Mouse (Mus musculus): ENCODE measurements around the gene Cpne6. TPM values are rescaled to one million over a fixed set of nuclear protein-coding genes. Genes with fewer than 3 reads are reported as not detected.

The Cpne6 gene
- not detected for polyA plus RNA-seq (2014; fragmentation: Illumina TruSeq; extraction: RNeasy Lipid Tissue Mini Kit (QIAGEN cat#74804); ENCODE audit: low replicate concordance)

GRCm38 (mm10) chr14:55510125-55510731 is at the start of gene Cpne6:
TSS of gene Cpne6 (plus strand) at chr14:55510445.

GRCm38 (mm10) chr14:55478651-55479599 is 31.3 kb upstream of the Cpne6 start, which contains the start of gene Dhrs4:
TSS of gene Dhrs4 (plus strand) at chr14:55478758.

GRCm38 (mm10) chr14:55490361-55491201 is 19.7 kb upstream of the Cpne6 start, which contains the start of gene Carmil3:
TSS of gene Carmil3 (plus strand) at chr14:55490651.

GRCm38 (mm10) chr14:55524785-55525184 is 14.5 kb downstream of the Cpne6 start, which contains the start of gene Nrl:
TSS of gene Nrl (minus strand) at chr14:55524981.

GRCm38 (mm10) chr14:55540067-55540786 is 30.0 kb downstream of the Cpne6 start, which contains the start of gene Pck2:
TSS of gene Pck2 (plus strand) at chr14:55540266.

GRCm38 (mm10) chr14:55559799-55560201 is 49.6 kb downstream of the Cpne6 start, which contains the start of gene Dcaf11:
TSS of gene Dcaf11 (plus strand) at chr14:55560006.

GRCm38 (mm10) chr14:55560202-55561073 is 50.2 kb downstream of the Cpne6 start, which contains the start of gene A730061H03Rik:
TSS of gene A730061H03Rik (minus strand) at chr14:55560406.

Other genes starting within 250 kb of the Cpne6 start
- gene Dhrs4, start 31.7 kb upstream of the Cpne6 start, polyA plus RNA-seq (2014; fragmentation: Illumina TruSeq; extraction: RNeasy Lipid Tissue Mini Kit (QIAGEN cat#74804); ENCODE audit: low replicate concordance): 120 TPM
- not detected for gene Carmil3, start 19.8 kb upstream of the Cpne6 start, polyA plus RNA-seq (2014; fragmentation: Illumina TruSeq; extraction: RNeasy Lipid Tissue Mini Kit (QIAGEN cat#74804); ENCODE audit: low replicate concordance)
- not detected for gene Nrl, start 14.5 kb downstream of the Cpne6 start, polyA plus RNA-seq (2014; fragmentation: Illumina TruSeq; extraction: RNeasy Lipid Tissue Mini Kit (QIAGEN cat#74804); ENCODE audit: low replicate concordance)
- gene Pck2, start 29.8 kb downstream of the Cpne6 start, polyA plus RNA-seq (2014; fragmentation: Illumina TruSeq; extraction: RNeasy Lipid Tissue Mini Kit (QIAGEN cat#74804); ENCODE audit: low replicate concordance): 3.2 TPM
- gene Dcaf11, start 49.6 kb downstream of the Cpne6 start, polyA plus RNA-seq (2014; fragmentation: Illumina TruSeq; extraction: RNeasy Lipid Tissue Mini Kit (QIAGEN cat#74804); ENCODE audit: low replicate concordance): 15.6 TPM
- gene A730061H03Rik, start 50.0 kb downstream of the Cpne6 start, polyA plus RNA-seq (2014; fragmentation: Illumina TruSeq; extraction: RNeasy Lipid Tissue Mini Kit (QIAGEN cat#74804); ENCODE audit: low replicate concordance): not detected
- not detected for gene Fitm1, start 65.2 kb downstream of the Cpne6 start, polyA plus RNA-seq (2014; fragmentation: Illumina TruSeq; extraction: RNeasy Lipid Tissue Mini Kit (QIAGEN cat#74804); ENCODE audit: low replicate concordance)
- 223 TPM for gene Psme1, start 67.7 kb downstream of the Cpne6 start, polyA plus RNA-seq (2014; fragmentation: Illumina TruSeq; extraction: RNeasy Lipid Tissue Mini Kit (QIAGEN cat#74804); ENCODE audit: low replicate concordance)
- 10.6 TPM for gene Emc9, start 74.9 kb downstream of the Cpne6 start, polyA plus RNA-seq (2014; fragmentation: Illumina TruSeq; extraction: RNeasy Lipid Tissue Mini Kit (QIAGEN cat#74804); ENCODE audit: low replicate concordance)
- gene Psme2, start 80.7 kb downstream of the Cpne6 start, polyA plus RNA-seq (2014; fragmentation: Illumina TruSeq; extraction: RNeasy Lipid Tissue Mini Kit (QIAGEN cat#74804); ENCODE audit: low replicate concordance): 276 TPM
- 4.8 TPM for gene Rnf31, start 81.3 kb downstream of the Cpne6 start, polyA plus RNA-seq (2014; fragmentation: Illumina TruSeq; extraction: RNeasy Lipid Tissue Mini Kit (QIAGEN cat#74804); ENCODE audit: low replicate concordance)
- 60.3 TPM for gene Irf9, start 93.1 kb downstream of the Cpne6 start, polyA plus RNA-seq (2014; fragmentation: Illumina TruSeq; extraction: RNeasy Lipid Tissue Mini Kit (QIAGEN cat#74804); ENCODE audit: low replicate concordance)
- gene Rec8, start 107.6 kb downstream of the Cpne6 start, polyA plus RNA-seq (2014; fragmentation: Illumina TruSeq; extraction: RNeasy Lipid Tissue Mini Kit (QIAGEN cat#74804); ENCODE audit: low replicate concordance): 2.0 TPM
- 1.1 TPM for gene Ipo4, start 125.5 kb downstream of the Cpne6 start, polyA plus RNA-seq (2014; fragmentation: Illumina TruSeq; extraction: RNeasy Lipid Tissue Mini Kit (QIAGEN cat#74804); ENCODE audit: low replicate concordance)
- 0.89 TPM for gene Gm49378, start 127.5 kb downstream of the Cpne6 start, polyA plus RNA-seq (2014; fragmentation: Illumina TruSeq; extraction: RNeasy Lipid Tissue Mini Kit (QIAGEN cat#74804); ENCODE audit: low replicate concordance)
- 46.5 TPM for gene Tm9sf1, start 133.4 kb downstream of the Cpne6 start, polyA plus RNA-seq (2014; fragmentation: Illumina TruSeq; extraction: RNeasy Lipid Tissue Mini Kit (QIAGEN cat#74804); ENCODE audit: low replicate concordance)
- gene Tssk4, start 139.7 kb downstream of the Cpne6 start, polyA plus RNA-seq (2014; fragmentation: Illumina TruSeq; extraction: RNeasy Lipid Tissue Mini Kit (QIAGEN cat#74804); ENCODE audit: low replicate concordance): not detected
- 29.1 TPM for gene Mdp1, start 150.1 kb downstream of the Cpne6 start, polyA plus RNA-seq (2014; fragmentation: Illumina TruSeq; extraction: RNeasy Lipid Tissue Mini Kit (QIAGEN cat#74804); ENCODE audit: low replicate concordance)
- gene Gmpr2, start 161.5 kb downstream of the Cpne6 start, polyA plus RNA-seq (2014; fragmentation: Illumina TruSeq; extraction: RNeasy Lipid Tissue Mini Kit (QIAGEN cat#74804); ENCODE audit: low replicate concordance): 19.7 TPM
- 16.8 TPM for gene Nedd8, start 161.7 kb downstream of the Cpne6 start, polyA plus RNA-seq (2014; fragmentation: Illumina TruSeq; extraction: RNeasy Lipid Tissue Mini Kit (QIAGEN cat#74804); ENCODE audit: low replicate concordance)
- gene Tinf2, start 171.4 kb downstream of the Cpne6 start, polyA plus RNA-seq (2014; fragmentation: Illumina TruSeq; extraction: RNeasy Lipid Tissue Mini Kit (QIAGEN cat#74804); ENCODE audit: low replicate concordance): 15.6 TPM
- gene Tgm1, start 203.5 kb downstream of the Cpne6 start, polyA plus RNA-seq (2014; fragmentation: Illumina TruSeq; extraction: RNeasy Lipid Tissue Mini Kit (QIAGEN cat#74804); ENCODE audit: low replicate concordance): not detected
- gene Rabggta, start 211.8 kb downstream of the Cpne6 start, polyA plus RNA-seq (2014; fragmentation: Illumina TruSeq; extraction: RNeasy Lipid Tissue Mini Kit (QIAGEN cat#74804); ENCODE audit: low replicate concordance): 0.33 TPM
- 110 TPM for gene Dhrs1, start 235.2 kb downstream of the Cpne6 start, polyA plus RNA-seq (2014; fragmentation: Illumina TruSeq; extraction: RNeasy Lipid Tissue Mini Kit (QIAGEN cat#74804); ENCODE audit: low replicate concordance)
- 4.2 TPM for gene Nop9, start 235.2 kb downstream of the Cpne6 start, polyA plus RNA-seq (2014; fragmentation: Illumina TruSeq; extraction: RNeasy Lipid Tissue Mini Kit (QIAGEN cat#74804); ENCODE audit: low replicate concordance)
- gene Cideb, start 248.0 kb downstream of the Cpne6 start, polyA plus RNA-seq (2014; fragmentation: Illumina TruSeq; extraction: RNeasy Lipid Tissue Mini Kit (QIAGEN cat#74804); ENCODE audit: low replicate concordance): 9.8 TPM